8 mouse cellular contexts compared by ENCODE assay signal in the genomic region with DNA sequence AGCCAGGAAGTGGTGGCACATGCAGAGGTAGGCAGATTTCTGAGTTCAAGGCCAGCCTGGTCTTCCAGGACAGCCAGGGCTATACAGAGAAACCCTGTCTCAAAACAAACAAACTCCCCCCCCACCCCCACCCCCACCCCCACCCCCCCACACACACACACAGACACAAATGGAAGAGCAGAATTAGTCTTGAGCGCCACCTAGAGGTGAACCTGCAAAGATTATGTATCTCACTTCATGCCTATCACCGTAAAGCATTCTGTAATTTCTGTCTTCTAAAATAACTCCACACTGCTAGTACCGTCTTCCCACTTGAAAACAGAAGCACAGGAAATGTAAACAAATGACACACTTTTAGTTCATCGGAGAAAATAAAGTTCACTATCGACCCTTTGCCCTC. TPM values are rescaled to one million over a fixed set of nuclear protein-coding genes. Genes with fewer than 3 reads are reported as not detected.
DNase-seq lines count a peak whose midpoint lies in the region; ATAC-seq and TF ChIP-seq lines count a peak whose summit lies in the region.

No protein-coding gene starts in this region.

- H3K9me3 ChIP-seq in heart, embryonic 10.5 days: no peaks in the 10 kb centered on the region
- H3K9me3 ChIP-seq in hindbrain, embryonic 13.5 days: no peaks in the 10 kb centered on the region

- no peak overlapping the region for H3K9ac ChIP-seq in hindbrain, embryonic 13.5 days

- no peak overlapping the region for H3K27ac ChIP-seq in heart, embryonic 10.5 days
- no peak overlapping the region for H3K27ac ChIP-seq in cerebellum, adult 2 months (ENCODE audit: insufficient read depth, low read length)
- H3K27ac ChIP-seq in hindbrain, embryonic 13.5 days: no peak overlapping the region

- peaks cover 4% of the 10 kb centered on the region; the same call in 1 of the 2 replicates for H3K36me3 ChIP-seq in heart, embryonic 10.5 days
- peaks cover 29% of the 10 kb centered on the region for H3K36me3 ChIP-seq in hindbrain, embryonic 13.5 days
- no peaks in the 10 kb centered on the region for H3K36me3 ChIP-seq in splenic B cell, adult 2 months (ENCODE audit: control insufficient read depth, insufficient read depth, low read length, poor library complexity, severe bottlenecking)

- TF ChIP-seq CTCF in cerebellum, adult 2 months (IDR thresholded peaks at IDR 0.05; ENCODE audit: borderline replicate concordance, insufficient read depth, low read depth, low read length): peak; percentile 47; the same call in 1 of the 2 replicates

- H3K4me3 ChIP-seq in heart, embryonic 10.5 days: no peak overlapping the region
- H3K4me3 ChIP-seq in cerebellum, adult 2 months (replicated peaks; ENCODE audit: insufficient read depth, low read depth, low read length): no peak overlapping the region
- no peak overlapping the region for H3K4me3 ChIP-seq in hindbrain, embryonic 13.5 days

- H3K4me1 ChIP-seq in heart, embryonic 10.5 days: no peaks in the 10 kb centered on the region
- no peaks in the 10 kb centered on the region for H3K4me1 ChIP-seq in cerebellum, adult 2 months (ENCODE audit: control insufficient read depth, insufficient read depth, low read length)
- no peaks in the 10 kb centered on the region for H3K4me1 ChIP-seq in hindbrain, embryonic 13.5 days (replicated peaks)

- ATAC-seq in hindbrain, embryonic 13.5 days (ENCODE audit: low FRiP score): 0 out of 2 replicates have a peak, but pooled peaks have one; percentile 39

- TF ChIP-seq POLR2A in cerebellum, adult 2 months (IDR thresholded peaks at IDR 0.05; ENCODE audit: borderline replicate concordance, insufficient read depth, low read length): no peak

- H3K4me2 ChIP-seq in hindbrain, embryonic 13.5 days: no peak overlapping the region

- intact Hi-C loops in heart, postnatal 10 days (cut with DNase I): loop anchor here (2.0 to 10.0 kb wide), 3 partner anchors 168 to 358 kb away; no protein-coding TSS in a partner anchor

- no peaks in the 10 kb centered on the region for H3K27me3 ChIP-seq in heart, embryonic 10.5 days (ENCODE audit: insufficient read depth, poor library complexity, severe bottlenecking)
- no peaks in the 10 kb centered on the region for H3K27me3 ChIP-seq in cerebellum, adult 2 months (ENCODE audit: control insufficient read depth, insufficient read depth, low read length)
- H3K27me3 ChIP-seq in hindbrain, embryonic 13.5 days: no peaks in the 10 kb centered on the region
- no peaks in the 10 kb centered on the region for H3K27me3 ChIP-seq in splenic B cell, adult 2 months (ENCODE audit: control insufficient read depth, insufficient read depth, low read length, poor library complexity, severe bottlenecking)

- WGBS in heart, embryonic 10.5 days: 51% methylated on average over 5 of the region's 5 CpGs
- WGBS in cerebellum, adult 2 months: 55% methylated on average over 5 of the region's 5 CpGs
- WGBS in hindbrain, embryonic 13.5 days: 60% methylated on average over 5 of the region's 5 CpGs

- DNase-seq in heart, postnatal 10 days: peak; percentile 18 to 66
- no peak for DNase-seq in heart, embryonic 10.5 days (ENCODE audit: low spot score)
- peak; percentile 67 for DNase-seq in testis, postnatal 10 days (ENCODE audit: low spot score)
- no peak for DNase-seq in testis, postnatal 14 days (ENCODE audit: low spot score)
- peak in 1 of 2 experiments; percentile 28 for DNase-seq in cerebellum, adult 2 months
- peak; percentile 58 for DNase-seq in splenic B cell, adult 2 months (ENCODE audit: low read depth, low spot score)
- DNase-seq in spleen, adult 12 weeks (ENCODE audit: low spot score): no peak

RNA-seq across cellular contexts. Expression of gene Wdr19, which starts 43.2 kb away (rescaled TPM):
- total RNA-seq in heart, postnatal 10 days (2021): 1 to 10 TPM; 2.6 to 3.0 TPM
- 7.3 and 8.4 TPM in 2 replicates for polyA plus RNA-seq in heart, embryonic 10.5 days (2016; fragmentation: Nextera tagmentation; extraction: Ambion mirVana)
- 14.3 and 15.4 TPM in 2 replicates for polyA plus RNA-seq in cerebellum, adult 2 months (2012; rRNA removed)
- polyA plus RNA-seq in hindbrain, embryonic 13.5 days (2015; fragmentation: Nextera tagmentation; extraction: Ambion mirVana): 12.2 and 12.3 TPM in 2 replicates

Comparison
In these comparisons a context has a peak if more than half of its experiments do, and no peak if none do; other contexts are left out.
1. DNase-seq: peak in heart, postnatal 10 days (2 of 2), testis, postnatal 10 days (single experiment) and splenic B cell, adult 2 months (single experiment); none in heart, embryonic 10.5 days (single experiment), testis, postnatal 14 days (single experiment) and spleen, adult 12 weeks (single experiment).